Mouse (Mus musculus): ENCODE results near the gene Ces1h.

GRCm38 (mm10) chr8:93325123-93325522, 54.4 kb downstream of the Ces1h start:
- TF ChIP-seq EP300 (IDR thresholded peaks at IDR 0.05; ENCODE audit: low read depth) (no peak), CTCF (IDR thresholded peaks at IDR 0.05; ENCODE audit: low read depth) (no peak)

All from liver, embryonic 14.5 days (tissue).